Mouse (Mus musculus): ENCODE results near the gene Rassf1. TPM values are rescaled to one million over a fixed set of nuclear protein-coding genes. Genes with fewer than 3 reads are reported as not detected.

Gene Rassf1
- 104 TPM for polyA plus RNA-seq (2017; shearing (Covaris generic))

DNA sequence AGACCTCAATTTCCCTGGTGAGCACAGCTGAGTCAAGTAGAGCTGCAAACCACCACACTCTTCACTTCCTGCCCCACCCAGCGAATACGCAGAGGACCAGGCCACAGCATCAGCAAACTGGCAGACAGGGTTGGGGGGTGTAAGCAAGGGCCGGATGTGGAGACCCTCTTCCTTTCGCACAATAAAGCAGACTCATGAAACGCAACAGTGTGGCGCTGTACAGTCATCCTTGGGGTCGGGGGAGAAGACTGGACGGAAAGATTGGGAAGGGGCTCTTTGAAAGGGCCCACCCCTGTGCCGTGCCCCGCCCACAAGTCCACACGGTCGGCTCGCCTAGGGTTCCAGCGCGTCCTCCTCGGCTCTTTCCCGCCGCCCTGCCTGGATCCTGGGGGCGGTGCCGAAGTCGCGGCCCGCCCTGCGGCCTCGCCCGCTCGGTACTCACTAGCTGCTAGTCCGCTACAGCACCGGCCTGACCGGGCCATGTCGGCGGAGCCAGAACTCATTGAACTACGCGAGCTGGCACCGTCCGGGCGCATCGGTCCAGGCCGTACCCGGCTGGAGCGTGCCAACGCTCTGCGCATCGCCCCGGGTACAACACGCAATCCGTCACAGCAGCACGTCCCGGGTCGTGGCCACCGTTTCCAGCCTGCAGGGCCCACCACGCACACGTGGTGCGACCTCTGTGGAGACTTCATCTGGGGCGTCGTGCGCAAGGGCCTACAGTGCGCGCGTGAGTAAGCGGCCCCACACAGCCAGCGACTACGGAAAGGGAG lies at the start of gene Rassf1:
Gene Rassf1 (plus strand): TSS at position 439 of the 773 bp plus-strand sequence.

GRCm38 (mm10) chr9:107533791-107534407 lies 17.5 kb upstream of the Rassf1 start, which contains the start of gene Tmem115:
Gene Tmem115 (plus strand): TSS chr9:107533945.

DNA sequence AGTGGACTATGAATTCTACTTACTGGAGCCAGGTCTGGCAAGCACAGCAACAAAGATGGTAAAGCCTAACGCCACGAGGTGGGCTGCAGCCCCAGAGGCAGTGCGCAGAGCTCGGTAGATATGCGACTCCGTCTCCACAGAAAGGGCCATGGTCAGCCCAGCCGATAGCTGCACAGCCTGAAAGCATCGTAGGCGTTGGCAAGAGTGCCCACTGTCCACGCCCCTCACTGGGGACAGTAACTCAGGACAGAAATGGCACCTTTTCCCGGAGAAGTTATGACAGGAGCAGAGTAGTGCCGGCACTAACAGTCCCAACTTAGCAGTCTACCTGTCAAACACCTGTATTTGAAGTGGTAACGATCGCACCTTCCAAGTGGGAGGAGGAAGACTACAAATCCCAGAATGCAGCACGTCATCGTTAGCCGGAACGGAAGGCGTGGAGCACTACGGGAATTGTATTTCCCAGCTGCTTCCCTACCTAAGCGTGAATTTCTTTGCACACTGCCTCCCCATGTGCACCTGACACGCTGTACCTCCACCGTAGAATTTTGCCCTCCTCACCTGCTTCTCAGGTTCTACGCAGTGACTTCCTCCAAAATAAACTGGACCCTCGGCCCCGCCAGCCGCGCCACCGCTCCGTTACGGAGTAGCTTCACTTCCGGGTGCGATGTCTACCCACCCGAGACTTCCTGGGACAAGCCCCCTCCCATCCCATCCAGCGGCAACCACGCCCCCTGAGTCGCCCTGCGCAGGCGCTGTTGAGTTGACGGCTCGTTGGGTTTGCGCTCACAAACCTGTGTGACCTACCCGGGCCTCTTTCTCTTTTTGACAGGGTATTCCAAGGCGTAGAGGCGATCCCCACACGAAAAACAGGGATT lies 9.6 kb upstream of the Rassf1 start, which contains the start of the genes Cyb561d2 and Nprl2:
Gene Cyb561d2 (minus strand): TSS at position 720 of the 878 bp plus-strand sequence.
Gene Nprl2 (plus strand): TSS at position 753 of the 878 bp plus-strand sequence.

DNA sequence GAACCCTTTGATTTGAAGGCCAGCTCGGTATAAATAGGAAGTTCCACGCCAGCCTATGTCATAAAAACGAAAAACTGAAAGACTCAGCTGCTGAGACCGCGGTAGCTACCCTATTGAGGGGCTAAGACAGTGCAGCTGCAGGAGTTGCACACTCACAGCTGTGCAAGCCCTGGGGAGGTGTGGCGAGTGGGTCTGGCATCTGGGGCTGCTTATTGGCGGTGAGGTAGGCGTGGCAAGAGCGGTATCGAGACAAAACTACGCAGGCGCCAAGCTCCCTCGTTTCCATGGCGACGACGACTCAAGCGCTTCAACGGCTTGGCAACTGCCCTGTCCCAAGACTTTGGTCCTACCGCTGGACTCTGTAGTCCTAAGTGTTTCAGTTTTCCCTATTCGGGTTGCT lies 4.3 kb upstream of the Rassf1 start, which contains the start of gene Zmynd10:
Gene Zmynd10 (plus strand): TSS at position 273 of the 400 bp plus-strand sequence.

GRCm38 (mm10) chr9:107563029-107563581 lies 11.8 kb downstream of the Rassf1 start, which contains the start of gene Tusc2:
Gene Tusc2 (plus strand): TSS chr9:107563255.

GRCm38 (mm10) chr9:107567702-107568319 lies 16.5 kb downstream of the Rassf1 start, which contains the start of gene Hyal2:
Gene Hyal2 (plus strand): TSS chr9:107567945.

GRCm38 (mm10) chr9:107576357-107577107 lies 25.2 kb downstream of the Rassf1 start, which contains the start of gene Hyal1:
Gene Hyal1 (plus strand): TSS chr9:107576927.

GRCm38 (mm10) chr9:107578587-107578986 lies 27.2 kb downstream of the Rassf1 start, which contains the start of gene Naa80:
Gene Naa80 (plus strand): TSS chr9:107578887.

DNA sequence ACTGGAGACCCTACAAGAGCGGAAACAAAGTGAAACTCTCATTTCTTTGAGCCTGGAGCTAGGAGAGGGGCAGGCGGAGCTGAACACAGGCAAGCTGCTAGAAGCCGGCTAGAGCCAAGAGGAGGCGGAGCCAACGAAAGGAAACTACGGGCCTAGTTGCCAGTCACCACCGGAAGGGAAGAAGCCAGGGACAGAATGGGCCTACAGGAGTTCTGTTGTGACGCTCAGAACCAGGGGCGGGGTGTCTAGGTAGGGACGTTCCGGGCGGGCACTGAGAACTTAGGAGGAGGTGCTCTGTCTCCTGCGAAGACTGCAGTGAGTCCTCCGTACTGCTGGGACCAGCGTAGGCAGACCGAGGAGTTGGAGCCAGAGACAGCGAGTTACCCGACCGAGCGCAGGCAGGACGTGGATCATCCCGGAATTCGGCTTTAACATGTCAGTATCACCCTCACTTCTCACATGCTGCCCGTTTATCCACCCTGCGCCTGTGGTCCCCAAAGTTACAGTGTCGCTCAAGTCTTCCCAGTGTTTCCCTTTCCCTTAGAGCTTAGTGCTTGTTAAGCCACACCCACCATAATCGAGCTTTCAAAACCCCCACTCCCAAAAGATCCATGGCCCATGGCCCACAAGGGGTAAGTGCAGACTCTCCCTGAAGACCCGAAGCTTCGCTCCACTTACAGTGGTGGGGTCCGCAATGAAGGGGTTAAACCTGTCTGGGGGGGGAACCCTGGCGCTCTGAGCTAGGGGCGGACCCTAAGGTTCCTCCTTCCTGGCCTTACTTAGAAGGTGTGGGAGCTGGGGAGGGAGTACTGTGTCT lies 29.4 kb downstream of the Rassf1 start, which contains the start of gene Hyal3:
Gene Hyal3 (plus strand): TSS at position 318 of the 817 bp plus-strand sequence.

GRCm38 (mm10) chr9:107586974-107587832 lies 35.8 kb downstream of the Rassf1 start, which contains the start of gene Ifrd2:
Gene Ifrd2 (plus strand): TSS chr9:107587642.

GRCm38 (mm10) chr9:107608741-107609432 lies 57.5 kb downstream of the Rassf1 start, which contains the start of gene Sema3b:
Gene Sema3b (minus strand): TSS chr9:107609229.

Other genes starting within 250 kb of the Rassf1 start
- 9.9 TPM for gene Hemk1, start 213.2 kb upstream of the Rassf1 start, polyA plus RNA-seq (2017; shearing (Covaris generic))
- gene 6430571L13Rik, start 211.0 kb upstream of the Rassf1 start, polyA plus RNA-seq (2017; shearing (Covaris generic)): 0.26 TPM
- gene Cacna2d2, start 151.9 kb upstream of the Rassf1 start, polyA plus RNA-seq (2017; shearing (Covaris generic)): 1.7 TPM
- 53.3 TPM for gene Tmem115, start 17.6 kb upstream of the Rassf1 start, polyA plus RNA-seq (2017; shearing (Covaris generic))
- gene Cyb561d2, start 9.4 kb upstream of the Rassf1 start, polyA plus RNA-seq (2017; shearing (Covaris generic)): 26.2 TPM
- gene Nprl2, start 9.3 kb upstream of the Rassf1 start, polyA plus RNA-seq (2017; shearing (Covaris generic)): 61.0 TPM
- gene Zmynd10, start 4.3 kb upstream of the Rassf1 start, polyA plus RNA-seq (2017; shearing (Covaris generic)): 1.2 TPM
- gene Tusc2, start 11.7 kb downstream of the Rassf1 start, polyA plus RNA-seq (2017; shearing (Covaris generic)): 32.3 TPM
- 2.8 TPM for gene Hyal2, start 16.4 kb downstream of the Rassf1 start, polyA plus RNA-seq (2017; shearing (Covaris generic))
- gene Hyal1, start 25.4 kb downstream of the Rassf1 start, polyA plus RNA-seq (2017; shearing (Covaris generic)): 2.9 TPM
- gene Naa80, start 27.3 kb downstream of the Rassf1 start, polyA plus RNA-seq (2017; shearing (Covaris generic)): 14.0 TPM
- gene Hyal3, start 29.3 kb downstream of the Rassf1 start, polyA plus RNA-seq (2017; shearing (Covaris generic)): not detected
- gene Ifrd2, start 36.1 kb downstream of the Rassf1 start, polyA plus RNA-seq (2017; shearing (Covaris generic)): 24.5 TPM
- not detected for gene Sema3b, start 57.7 kb downstream of the Rassf1 start, polyA plus RNA-seq (2017; shearing (Covaris generic))
- gene Gnai2, start 83.8 kb downstream of the Rassf1 start, polyA plus RNA-seq (2017; shearing (Covaris generic)): 663 TPM
- 0.11 TPM for gene Slc38a3, start 118.0 kb downstream of the Rassf1 start, polyA plus RNA-seq (2017; shearing (Covaris generic))
- gene Gnat1, start 128.2 kb downstream of the Rassf1 start, polyA plus RNA-seq (2017; shearing (Covaris generic)): 5.7 TPM
- 0.72 TPM for gene Sema3f, start 158.9 kb downstream of the Rassf1 start, polyA plus RNA-seq (2017; shearing (Covaris generic))
- gene Rbm5, start 219.4 kb downstream of the Rassf1 start, polyA plus RNA-seq (2017; shearing (Covaris generic)): 309 TPM

All from naive thymus-derived CD4-positive, alpha-beta T cell, adult 5 months (primary cell).